Mouse (Mus musculus) heart, postnatal 14 days (tissue): ENCODE data around the gene Polr2g. TPM values are rescaled to one million over a fixed set of nuclear protein-coding genes. Genes with fewer than 3 reads are reported as not detected.

Experiments
- DNase-seq, 2 experiments: peaks; one replicate each; pipeline ENCODE4 v3.0.0; 2021 to 2022
- intact Hi-C: fragments of 180-260 bp; cut with DNase I; formaldehyde crosslinking; loops from one replicate; pipeline ENCODE4 v1.15.1; 2025
- total RNA-seq, 2 experiments: library from RNA; stranded (reverse); gene quantifications; 2 replicates each; pipeline ENCODE4 v1.2.3; 2021

Gene Polr2g
- total RNA-seq, 2 experiments from 2014 or later, result 53.9 to 63.0 TPM

DNA sequence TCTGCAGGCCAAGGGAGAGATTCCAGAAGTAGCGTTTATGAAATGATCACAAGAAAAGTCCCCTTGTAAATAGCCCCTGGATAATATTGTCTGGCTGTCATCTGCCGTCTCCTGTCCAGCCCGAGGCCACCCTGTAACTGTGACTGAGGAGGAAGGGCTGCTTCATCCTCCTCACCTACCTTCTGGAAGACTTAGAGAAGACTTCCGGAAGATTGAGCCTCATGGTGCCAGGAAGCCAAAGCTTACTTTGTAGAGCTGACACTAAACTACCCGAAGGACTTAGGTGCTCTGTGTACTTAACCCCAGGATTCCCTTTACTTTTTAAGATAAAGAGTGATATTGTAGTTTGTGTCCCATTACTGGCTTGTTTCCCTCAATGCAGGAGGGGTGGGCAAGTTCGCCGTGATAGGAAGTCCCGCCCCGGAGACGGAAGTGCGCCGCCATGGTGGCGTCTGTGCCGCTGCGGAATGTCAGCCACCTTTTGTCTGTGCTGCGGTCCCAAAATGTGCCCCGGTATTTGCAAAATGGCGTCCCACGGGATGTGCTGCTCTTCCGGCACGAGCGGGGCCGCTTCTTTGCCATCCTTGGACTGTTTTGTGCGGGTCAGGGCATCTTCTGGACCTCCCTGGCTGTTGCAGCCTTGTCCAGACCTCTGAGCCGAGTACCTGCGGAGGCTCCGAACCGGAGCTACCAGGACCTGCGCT is 27.7 kb downstream of the Polr2g start, which contains the start of gene Tmem223:
TSS of gene Tmem223 (plus strand) at position 430 of the 704 bp plus-strand sequence.
- intact Hi-C loops, result loop anchor here (5.0 kb wide), 1 partner anchor 47 kb away; the partner anchor contains the start of gene Ttc9c
- peak; percentile 83 to 88 for DNase-seq

DNA sequence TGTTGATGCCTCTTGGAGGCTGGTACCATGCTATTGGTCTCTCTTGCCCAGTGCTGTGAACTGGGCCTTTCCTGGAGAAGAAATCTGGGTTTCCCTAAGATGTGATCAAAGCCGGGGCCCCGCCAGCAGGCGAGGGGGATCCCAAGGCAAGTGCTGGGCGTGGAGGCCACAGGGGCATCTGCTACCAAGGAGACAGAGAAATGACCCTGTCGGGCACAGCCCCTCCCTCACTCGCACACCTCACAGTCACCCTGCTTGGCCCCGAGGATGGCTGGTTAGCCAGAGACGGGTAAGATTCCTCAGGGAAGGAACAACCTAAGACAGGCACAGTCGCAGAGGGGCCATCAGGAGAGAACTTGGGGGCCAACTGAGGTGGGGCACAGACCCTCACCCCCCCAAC is 32.8 kb downstream of the Polr2g start:
- intact Hi-C loops, result no loop called here
- DNase-seq, result no peak

GRCm38 (mm10) chr19:8763276-8763675 is 35.1 kb downstream of the Polr2g start:
- no peak for DNase-seq

GRCm38 (mm10) chr19:8760757-8761156 is 37.6 kb downstream of the Polr2g start:
- DNase-seq, result no peak
- intact Hi-C loops, result no loop called here

More at GRCm38 (mm10) chr19:8763276-8763675, 35.1 kb downstream of the Polr2g start:
- intact Hi-C loops, result no loop called here

DNA sequence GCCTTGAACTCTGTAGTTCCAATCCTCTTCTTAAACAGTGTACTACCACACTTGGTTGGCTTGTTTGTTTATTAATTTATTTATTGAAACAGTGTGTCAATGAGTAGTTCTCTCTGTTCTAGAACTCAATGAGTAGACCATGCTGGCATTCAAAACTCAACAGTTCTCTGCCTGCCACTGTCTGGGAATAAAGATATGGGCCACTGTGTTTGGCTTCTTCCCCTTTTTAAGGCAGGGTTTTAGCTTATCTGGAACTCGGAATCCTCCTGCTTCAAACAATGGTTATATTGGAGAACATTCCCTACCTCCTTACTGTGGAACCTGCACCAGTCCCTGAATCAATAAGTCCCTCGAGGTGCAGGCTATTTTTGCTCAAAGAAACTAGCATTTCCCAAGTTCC is 39.5 kb downstream of the Polr2g start:
- DNase-seq, result no peak
- intact Hi-C loops, result no loop called here

DNA sequence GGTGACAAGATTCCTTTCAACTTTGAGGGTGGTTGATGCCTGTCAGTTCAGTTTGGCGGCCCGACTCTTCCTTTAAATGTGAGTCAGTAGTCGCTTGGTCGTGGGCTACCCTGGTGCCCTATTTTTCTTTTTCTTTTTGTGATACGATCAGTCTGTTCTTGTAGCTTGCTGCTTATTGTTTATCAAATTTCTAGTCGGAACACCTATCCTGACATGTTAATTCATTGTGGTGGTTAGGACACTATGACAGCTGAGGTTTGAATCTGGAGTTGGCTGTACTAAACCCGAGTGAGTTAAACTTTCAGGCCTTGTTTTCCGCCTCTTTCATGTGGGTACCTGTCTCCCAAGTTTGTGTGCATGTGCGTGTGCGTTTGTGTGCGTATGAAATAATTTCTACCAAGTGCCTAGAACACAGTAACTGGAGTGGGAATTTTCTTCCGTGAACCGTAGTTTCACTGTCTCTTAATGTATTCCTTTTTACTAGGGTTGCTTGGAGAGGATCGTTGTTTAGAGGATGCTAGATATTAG is 40.8 kb downstream of the Polr2g start:
- intact Hi-C loops, result no loop called here
- no peak for DNase-seq

- peak; percentile 96 for DNase-seq
- intact Hi-C loops, result no loop called here
Observed at GRCm38 (mm10) chr19:8756635-8757387, 41.6 kb downstream of the Polr2g start, which contains the start of gene Nxf1. Nxf1 (plus strand) TSS chr19:8757073.

GRCm38 (mm10) chr19:8755652-8756051 is 42.7 kb downstream of the Polr2g start:
- no peak for DNase-seq

DNA sequence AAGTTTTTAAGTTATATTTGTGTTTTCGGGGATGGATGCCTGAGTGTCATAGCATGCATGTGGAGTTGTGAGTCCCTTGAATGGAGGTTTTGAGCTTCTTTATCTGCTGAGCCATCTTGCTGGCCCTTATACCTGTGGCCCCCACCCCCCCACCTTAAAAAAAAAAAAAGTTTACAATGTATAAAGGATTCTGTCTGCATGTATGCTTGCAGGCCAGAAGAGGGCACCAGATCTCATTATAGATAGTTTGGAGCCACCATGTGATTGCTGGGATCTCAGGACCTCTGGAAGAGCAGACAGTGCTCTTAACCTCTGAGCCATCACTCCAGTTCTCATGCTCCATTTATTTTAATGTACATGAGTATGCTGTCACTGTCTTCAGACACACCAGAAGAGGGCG is 51.0 kb downstream of the Polr2g start:
- intact Hi-C loops, result no loop called here
- no peak for DNase-seq

More at GRCm38 (mm10) chr19:8755652-8756051, 42.7 kb downstream of the Polr2g start:
- intact Hi-C loops, result no loop called here

- DNase-seq, result no peak
- intact Hi-C loops, result no loop called here
Observed at GRCm38 (mm10) chr19:8745382-8745781, 53.0 kb downstream of the Polr2g start.

Other genes with a start within 250 kb of the Polr2g start
- gene Slc22a8, start 207.3 kb downstream of the Polr2g start, total RNA-seq, result under 1 TPM; 0.05 to 0.17 TPM
- not detected for gene Slc22a6, start 180.5 kb downstream of the Polr2g start, total RNA-seq
- under 1 TPM in 1 of 2 experiments, not detected in 1; 0.05 TPM for gene Chrm1, start 134.8 kb downstream of the Polr2g start, total RNA-seq
- gene Slc3a2, start 75.2 kb downstream of the Polr2g start, total RNA-seq, result 10 to 100 TPM; 39.8 to 50.9 TPM
- gene Wdr74, start 62.8 kb downstream of the Polr2g start, total RNA-seq, result 10 to 100 TPM; 19.1 to 20.1 TPM
- under 1 TPM in 1 of 2 experiments, not detected in 1; 0.95 TPM for gene 1700092M07Rik, start 57.9 kb downstream of the Polr2g start, total RNA-seq
- 10 to 100 TPM; 37.4 to 40.5 TPM for gene Stx5a, start 57.2 kb downstream of the Polr2g start, total RNA-seq
- 10 to 100 TPM; 59.3 to 59.5 TPM for gene Nxf1, start 41.5 kb downstream of the Polr2g start, total RNA-seq
- 100 to 1,000 TPM; 110 to 121 TPM for gene Tmem223, start 27.6 kb downstream of the Polr2g start, total RNA-seq
- 10 to 100 TPM; 15.7 to 17.9 TPM for gene Tmem179b, start 24.1 kb downstream of the Polr2g start, total RNA-seq
- gene Taf6l, start 12.2 kb downstream of the Polr2g start, total RNA-seq, result 1 to 10 TPM; 7.2 to 8.9 TPM
- 1 to 10 TPM; 1.2 to 2.3 TPM for gene Zbtb3, start 4.0 kb upstream of the Polr2g start, total RNA-seq
- 10 to 100 TPM; 15.1 to 15.4 TPM for gene Ttc9c, start 20.8 kb upstream of the Polr2g start, total RNA-seq
- gene Hnrnpul2, start 21.4 kb upstream of the Polr2g start, total RNA-seq, result 10 to 100 TPM; 48.5 to 51.1 TPM
- not detected for gene AC129217.1, start 31.2 kb upstream of the Polr2g start, total RNA-seq
- 10 to 100 TPM; 21.3 to 28.0 TPM for gene Bscl2, start 38.9 kb upstream of the Polr2g start, total RNA-seq
- gene Gng3, start 40.6 kb upstream of the Polr2g start, total RNA-seq, result not detected
- gene Lrrn4cl, start 52.2 kb upstream of the Polr2g start, total RNA-seq, result 1 to 10 TPM; 3.4 to 5.4 TPM
- 100 to 1,000 TPM; 109 to 116 TPM for gene Ubxn1, start 72.9 kb upstream of the Polr2g start, total RNA-seq
- gene Uqcc3, start 82.3 kb upstream of the Polr2g start, total RNA-seq, result 10 to 100 TPM; 53.3 to 53.8 TPM
- 1 to 10 TPM; 3.9 to 6.1 TPM for gene Lbhd1, start 85.2 kb upstream of the Polr2g start, total RNA-seq
- not detected for gene Gm49403, start 85.4 kb upstream of the Polr2g start, total RNA-seq
- gene 1810009A15Rik, start 90.3 kb upstream of the Polr2g start, total RNA-seq, result 10 to 100 TPM; 16.0 to 16.4 TPM
- 1 to 10 TPM in 1 of 2 experiments, not detected in 1; 1.2 TPM for gene Gm49416, start 90.3 kb upstream of the Polr2g start, total RNA-seq
- 10 to 100 TPM; 12.3 to 12.9 TPM for gene Ints5, start 94.4 kb upstream of the Polr2g start, total RNA-seq
- 10 to 100 TPM; 60.6 to 63.7 TPM for gene Ganab, start 99.5 kb upstream of the Polr2g start, total RNA-seq
- gene B3gat3, start 121.8 kb upstream of the Polr2g start, total RNA-seq, result 10 to 100 TPM; 37.1 to 38.0 TPM
- 10 to 100 TPM; 12.4 to 12.7 TPM for gene Rom1, start 130.8 kb upstream of the Polr2g start, total RNA-seq
- 10 to 100 TPM; 12.5 to 16.2 TPM for gene Eml3, start 131.0 kb upstream of the Polr2g start, total RNA-seq
- gene Mta2, start 143.3 kb upstream of the Polr2g start, total RNA-seq, result 10 to 100 TPM; 42.1 to 44.8 TPM
- 1 to 10 TPM; 7.6 TPM for gene Tut1, start 155.3 kb upstream of the Polr2g start, total RNA-seq
- gene Eef1g, start 168.5 kb upstream of the Polr2g start, total RNA-seq, result 100 to 1,000 TPM; 220 to 273 TPM
- gene Ahnak, start 190.7 kb upstream of the Polr2g start, total RNA-seq, result 100 to 1,000 TPM; 288 to 310 TPM